Mouse (Mus musculus) thymus, adult 2 months (tissue): ENCODE data around the gene Ryr2.

ENCODE experiments used
- CTCF ChIP-seq: fragments of 200-500 bp; IDR thresholded peaks from 2 replicates; pipeline ENCODE4 v1.5.1; 2012; ENCODE audit warnings: mild to moderate bottlenecking, control low read depth, low read length, moderate library complexity, borderline replicate concordance; ENCODE audit not compliant: control insufficient read depth, poor library complexity, insufficient read depth; ENCODE audit errors: extremely low read depth
- POLR2A ChIP-seq: fragments of 200-500 bp; IDR thresholded peaks from 2 replicates; pipeline ENCODE4 v1.6.1; 2012; ENCODE audit warnings: mild to moderate bottlenecking, low read length, control low read depth, moderate library complexity; ENCODE audit not compliant: control insufficient read depth, poor library complexity, insufficient read depth; ENCODE audit errors: extremely low read depth

DNA sequence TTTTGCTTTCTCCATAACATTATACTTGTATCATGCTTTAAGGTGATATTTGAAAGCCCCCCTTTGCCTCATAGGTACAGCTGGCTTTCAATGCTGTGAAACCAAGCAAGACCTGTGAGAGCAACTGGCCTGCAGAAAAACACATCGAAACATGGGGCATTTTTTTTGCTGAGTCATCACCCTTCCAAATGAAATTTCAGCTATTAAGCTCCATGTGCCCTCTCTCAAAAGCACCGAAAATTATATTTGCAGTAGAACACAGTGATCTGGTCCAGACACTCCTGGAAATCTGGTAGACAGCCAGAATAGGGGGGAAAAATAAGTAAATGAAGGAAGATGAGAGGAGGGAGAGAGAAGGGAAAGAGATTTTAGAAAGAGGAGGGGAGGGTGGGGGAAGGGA lies 180.5 kb downstream of the Ryr2 start:
- TF ChIP-seq POLR2A (no peak), CTCF (no peak)
